Mouse (Mus musculus) urinary bladder, postnatal 36 days (tissue): ENCODE measurements around the gene Capn7.

ENCODE experiments used
- DNase-seq, 2 experiments: peaks; one replicate each; pipeline ENCODE4 v3.0.0; 2022; ENCODE audit warnings: low spot score in 2 of 2, mixed read lengths in 1 of 2

The Capn7 gene

DNA sequence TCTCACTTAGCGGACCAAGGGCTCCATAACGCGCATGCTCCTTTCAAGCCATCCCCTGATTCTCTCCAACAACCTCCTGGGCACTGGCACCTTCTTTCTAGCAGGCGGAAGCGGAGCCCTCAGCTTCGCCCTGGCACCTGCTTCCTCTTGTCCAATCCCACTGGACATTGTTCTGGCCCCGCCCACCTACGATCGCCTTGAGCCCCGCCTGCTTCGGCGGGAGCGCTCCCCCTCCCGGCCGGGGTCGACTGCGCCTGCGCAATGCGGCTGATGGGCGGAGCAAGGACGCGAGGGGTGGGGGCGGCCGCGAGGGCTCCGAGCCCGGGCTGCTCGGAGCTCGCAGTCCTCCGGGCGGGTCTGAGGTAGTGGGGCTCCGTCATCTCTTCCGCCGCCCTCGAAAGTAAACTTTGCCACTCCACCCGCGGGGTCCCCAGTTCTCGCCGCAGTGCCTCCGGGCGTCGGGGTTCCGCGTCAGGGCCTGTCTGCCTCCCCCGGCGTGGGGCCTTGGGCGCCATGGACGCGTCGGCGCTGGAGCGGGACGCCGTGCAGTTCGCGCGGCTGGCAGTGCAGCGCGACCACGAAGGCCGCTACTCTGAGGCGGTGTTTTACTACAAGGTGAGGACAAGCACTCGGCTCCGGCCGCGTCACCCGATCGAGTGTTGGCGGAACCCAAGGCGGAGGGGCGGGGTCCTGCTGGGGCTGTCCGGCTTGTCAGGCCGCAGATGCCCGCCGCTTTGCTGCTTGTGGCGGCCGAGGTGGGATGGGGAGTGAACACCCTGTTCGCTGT, at the start of gene Capn7:
Capn7 (plus strand) TSS at position 270 of the 787 bp plus-strand sequence.
- peak; percentile 96 to 98 for DNase-seq

DNA sequence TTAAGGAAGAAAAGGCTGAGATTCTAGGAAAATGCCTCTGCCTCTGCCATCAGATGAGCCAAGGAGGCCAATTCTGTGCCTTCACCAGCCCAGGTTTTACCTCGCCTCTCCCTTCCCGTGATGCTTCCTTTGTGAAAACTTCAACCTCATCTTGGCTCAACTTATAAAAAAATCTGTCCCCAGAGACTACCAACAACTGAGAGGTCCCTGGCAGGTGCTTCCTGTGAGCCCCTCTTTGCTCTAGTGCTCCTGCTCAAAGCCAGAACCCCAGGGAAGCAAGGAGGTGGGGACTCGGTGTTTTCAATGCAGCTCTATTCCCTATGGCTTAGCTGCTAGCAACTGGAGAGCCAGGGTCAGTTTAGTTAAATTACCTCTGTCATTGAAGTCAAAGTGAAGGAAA, 23.2 kb upstream of the Capn7 start:
- DNase-seq, result no peak

DNA sequence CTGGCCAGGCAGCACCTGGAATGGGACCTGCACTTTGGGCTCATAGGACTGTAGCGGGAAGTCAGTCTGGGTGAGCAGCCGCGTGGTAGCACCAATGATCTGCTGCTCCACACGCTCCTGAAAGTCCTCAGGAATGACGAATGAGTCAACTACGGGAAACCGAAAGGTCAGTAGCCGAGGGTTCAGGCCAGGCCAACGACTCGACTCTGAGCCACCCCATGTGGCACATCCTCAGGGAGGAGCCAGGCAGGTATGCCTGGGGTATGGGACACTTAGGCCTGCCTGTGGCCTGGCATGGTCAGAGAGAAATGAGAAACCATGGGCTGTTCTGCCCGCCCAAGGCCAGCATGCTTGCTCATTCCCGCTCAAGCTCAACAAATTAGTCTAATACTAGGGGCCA, 19.8 kb upstream of the Capn7 start:
- DNase-seq, result no peak

DNA sequence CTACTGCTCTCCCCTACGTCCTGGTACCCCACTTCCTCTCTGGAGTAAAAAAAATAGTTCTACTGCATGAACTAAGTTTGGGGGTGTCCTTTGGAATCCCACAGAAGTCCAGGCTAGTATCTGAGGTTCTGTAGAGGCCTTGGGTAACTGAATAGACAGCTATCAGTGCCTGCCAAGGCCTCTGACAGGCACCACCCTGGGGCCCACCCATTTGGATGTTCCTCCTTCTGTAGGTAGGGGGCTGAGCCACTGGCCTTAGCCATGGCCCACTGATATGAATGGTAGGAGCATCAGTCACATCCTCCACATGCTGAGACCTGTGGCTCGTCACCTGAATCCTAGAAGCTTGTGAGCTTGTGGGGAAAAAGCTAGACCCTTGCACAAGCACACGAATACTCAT, 18.7 kb upstream of the Capn7 start:
- DNase-seq, result no peak

DNA sequence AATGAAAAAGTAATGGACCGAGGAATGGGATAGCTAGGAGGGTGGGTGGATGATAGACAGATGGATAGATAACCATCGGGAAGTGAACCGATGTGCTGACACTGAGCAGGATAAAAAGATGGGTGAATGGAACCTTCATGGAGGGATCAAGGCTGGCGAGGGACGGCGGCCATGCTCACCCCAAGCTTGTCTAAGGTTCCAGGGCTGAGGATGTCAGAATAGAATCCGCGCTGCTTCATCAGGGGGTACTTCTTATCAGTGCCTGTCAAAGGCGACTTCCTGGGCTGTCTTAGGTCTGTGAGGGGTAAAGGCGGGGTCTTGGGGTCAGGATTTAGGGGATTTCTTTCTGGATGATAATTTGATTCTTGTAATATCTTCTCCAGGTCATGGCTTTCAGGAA, 16.9 kb upstream of the Capn7 start:
- DNase-seq, result no peak

DNA sequence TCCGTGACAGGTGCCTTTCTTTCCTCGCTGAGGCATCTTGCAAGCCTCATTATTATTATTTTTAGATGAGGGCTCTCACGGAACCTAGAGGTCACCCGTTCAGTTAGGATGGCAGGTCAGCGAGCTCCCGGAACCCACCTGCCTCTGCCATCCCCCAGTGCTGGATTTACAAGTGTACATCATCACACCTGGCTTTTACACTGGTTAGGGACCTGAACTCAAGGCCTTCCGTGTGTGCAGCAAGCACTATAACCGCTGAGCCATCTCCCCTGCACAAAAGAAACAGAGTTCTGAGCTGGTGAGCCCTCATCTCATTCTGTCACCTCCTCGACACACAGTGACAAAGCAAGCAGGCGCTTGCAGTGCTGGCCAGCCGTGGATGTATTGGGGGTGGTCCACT, 15.3 kb upstream of the Capn7 start:
- DNase-seq, result no peak

DNA sequence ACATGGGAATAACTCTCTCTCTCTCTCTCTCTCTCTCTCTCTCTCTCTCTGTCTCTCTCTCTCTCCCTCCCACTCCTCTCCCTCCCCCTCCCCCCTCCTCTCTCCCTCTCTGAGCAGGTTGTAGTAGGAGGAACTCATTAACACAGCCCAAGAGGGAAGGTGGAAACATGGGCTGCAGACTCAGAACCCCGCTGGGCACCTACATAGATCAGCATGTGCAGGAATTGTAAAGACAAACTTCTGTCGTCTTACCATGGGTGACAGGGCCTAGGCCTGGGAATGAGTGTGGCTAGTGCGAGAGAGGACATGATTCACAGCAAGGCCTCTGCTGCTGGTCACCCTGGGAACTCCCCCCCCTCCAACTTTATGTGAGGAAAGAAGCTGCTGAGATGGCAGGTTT, 14.2 kb upstream of the Capn7 start:
- no peak for DNase-seq

DNA sequence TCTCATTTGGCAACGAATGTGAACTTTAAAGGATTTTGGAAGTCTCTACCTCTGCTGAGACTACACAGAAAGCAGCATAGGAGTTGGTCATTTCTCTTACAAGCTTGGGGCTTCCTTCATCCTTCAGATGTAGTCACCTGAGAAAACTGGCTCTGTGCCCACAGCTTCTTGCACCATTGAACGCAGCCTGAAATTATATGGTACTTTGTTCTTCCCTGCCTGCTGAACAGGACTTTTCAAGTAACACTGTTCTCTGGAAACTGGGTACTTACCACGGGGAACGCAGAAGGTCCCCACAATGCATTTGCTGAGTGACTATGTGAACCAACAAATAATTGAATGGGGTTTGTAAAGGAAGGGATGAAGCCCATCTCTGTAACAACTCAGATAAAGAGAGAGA, 13.2 kb upstream of the Capn7 start:
- DNase-seq, result no peak

DNA sequence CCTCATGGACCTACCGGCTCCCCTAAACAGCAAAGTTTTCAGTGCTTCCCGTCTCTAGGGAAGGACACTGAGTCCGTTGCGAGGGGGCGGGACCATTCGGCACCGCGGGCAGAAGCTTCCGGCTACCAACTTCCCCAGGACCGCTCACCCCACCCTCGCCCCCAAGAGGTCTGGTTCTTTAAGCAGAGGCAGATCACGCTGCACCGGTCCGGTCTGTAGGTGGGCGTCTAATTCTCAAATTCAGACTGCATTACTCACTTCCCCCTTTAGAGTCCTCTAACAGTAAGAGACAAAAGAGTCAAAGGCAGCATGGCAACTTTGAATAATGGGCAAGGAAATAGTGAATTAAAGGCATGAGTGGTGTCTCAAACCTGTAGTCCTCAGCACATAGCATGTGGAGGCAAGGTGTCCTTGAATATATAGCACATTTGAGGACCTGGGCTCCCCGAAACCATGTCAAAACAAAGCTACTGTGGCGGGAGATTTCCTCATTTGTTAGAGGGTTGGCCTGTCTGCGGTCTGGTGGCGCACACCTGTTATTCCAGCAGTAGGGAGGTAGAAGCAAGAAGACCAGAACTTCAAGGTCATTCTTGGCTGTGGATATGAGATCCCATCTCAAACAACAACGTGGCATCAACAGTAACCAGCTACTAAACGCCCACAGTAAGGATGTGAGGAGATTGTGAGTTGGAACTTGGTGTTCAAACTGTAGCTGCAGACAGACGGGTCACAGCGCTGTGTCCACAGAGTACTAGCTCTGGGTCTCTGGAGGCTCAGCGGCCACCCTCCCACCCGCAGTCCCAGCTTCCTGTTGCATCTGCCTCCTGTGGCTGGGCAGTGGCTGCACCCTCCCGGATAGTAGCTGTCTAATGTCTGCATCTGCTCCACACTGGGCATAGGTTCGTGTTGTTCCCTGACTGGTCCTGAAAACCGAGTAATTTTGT, 12.3 kb upstream of the Capn7 start, which contains the start of gene Dnah1:
Dnah1 (minus strand) TSS at position 48 of the 944 bp plus-strand sequence.
- DNase-seq, result peak; percentile 13 to 39

DNA sequence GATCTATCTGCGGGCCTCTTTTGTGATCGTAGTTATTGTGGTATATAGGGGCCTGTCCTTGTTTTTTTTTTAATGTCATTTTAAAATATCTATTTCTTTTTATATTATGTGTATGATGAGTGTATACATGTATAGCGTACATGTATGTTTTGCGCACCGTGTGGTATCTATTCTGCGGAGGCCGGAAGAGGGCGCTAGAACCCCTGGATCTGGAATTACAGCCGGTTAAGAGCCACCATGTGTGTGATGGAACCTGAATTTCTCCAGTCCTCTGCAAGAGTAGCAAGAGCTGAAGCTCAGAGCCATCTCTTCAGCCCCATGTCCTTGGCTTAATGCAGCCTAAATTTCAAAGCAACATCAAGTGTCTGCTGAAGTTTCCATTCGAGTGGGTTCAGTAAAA, 11.6 kb upstream of the Capn7 start:
- no peak for DNase-seq

DNA sequence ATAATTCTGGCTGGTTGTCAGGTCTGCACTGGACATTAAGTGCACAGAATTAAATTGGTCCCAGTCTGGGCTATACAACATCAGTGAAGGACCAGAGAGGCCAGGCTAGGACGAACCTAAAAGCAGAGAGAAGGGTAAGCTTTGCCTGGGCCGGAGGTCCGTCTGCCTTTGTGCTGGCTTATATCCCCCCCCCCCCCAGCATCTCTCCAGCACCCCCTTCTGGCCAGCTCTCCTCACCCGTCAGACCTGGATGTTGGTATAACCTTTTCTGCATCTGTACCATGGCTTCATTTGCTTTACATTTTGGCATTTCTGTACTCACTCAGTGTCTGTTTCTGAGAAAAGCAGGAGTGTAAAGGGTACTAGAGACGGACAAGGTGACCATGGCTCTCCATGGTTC, 10.9 kb upstream of the Capn7 start:
- DNase-seq, result no peak

DNA sequence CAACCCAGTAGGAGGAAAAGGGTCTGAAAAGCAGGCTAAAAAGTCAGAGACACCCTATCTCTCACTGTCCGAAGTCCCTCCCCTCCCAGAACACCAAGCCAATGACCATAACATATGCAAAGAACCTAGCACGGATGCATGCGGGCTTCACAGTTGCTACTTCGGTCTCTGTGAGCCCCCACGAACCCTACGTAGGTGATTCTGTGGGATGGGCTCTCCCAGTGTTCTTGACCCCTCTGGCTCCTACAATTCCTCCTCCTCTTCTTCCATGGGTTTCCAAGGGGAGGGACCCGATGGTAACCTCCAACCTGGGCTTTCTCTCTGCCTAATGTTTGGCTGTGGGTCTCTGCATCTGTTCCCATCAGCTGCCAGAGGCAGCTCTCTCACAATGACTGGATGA, 9.7 kb upstream of the Capn7 start:
- DNase-seq, result no peak

DNA sequence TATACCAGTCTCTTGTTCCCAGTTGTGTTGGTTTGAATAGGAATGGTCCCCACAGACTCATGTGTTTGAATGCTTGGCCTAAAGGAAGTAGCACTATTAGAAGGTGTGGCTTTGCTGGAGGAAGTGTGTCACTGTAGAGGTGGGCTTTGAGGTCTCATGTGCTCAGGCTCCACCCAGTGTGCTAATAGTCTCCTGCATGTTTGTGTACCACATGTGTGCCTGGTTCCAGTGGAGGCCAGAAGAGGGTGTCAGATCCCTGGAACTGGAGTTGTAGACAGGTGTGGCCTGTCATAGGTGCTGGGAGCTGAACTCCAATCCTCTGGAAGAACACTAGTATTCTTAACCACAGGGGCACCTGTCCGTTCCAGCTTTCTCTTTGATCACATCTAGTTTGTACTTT, 9.2 kb upstream of the Capn7 start:
- DNase-seq, result no peak

DNA sequence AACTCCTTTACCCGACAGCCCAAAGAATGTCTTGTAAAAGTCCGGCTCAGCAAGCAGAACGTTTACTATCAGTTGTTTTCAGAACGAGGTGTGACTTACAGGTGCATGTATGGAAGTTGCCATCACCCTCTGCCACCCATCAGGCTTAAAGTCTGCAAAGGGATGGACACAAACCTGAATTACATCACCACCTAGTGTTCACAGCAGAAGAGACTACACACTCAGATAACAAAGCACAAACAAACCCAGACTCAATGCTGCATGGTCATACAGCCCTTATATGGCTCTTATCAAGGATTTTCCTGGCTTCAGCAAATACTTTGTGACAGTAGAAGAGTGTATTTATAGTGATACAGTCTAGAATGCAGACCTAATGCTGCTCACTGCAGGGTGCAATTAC, 8.8 kb upstream of the Capn7 start:
- DNase-seq, result no peak

DNA sequence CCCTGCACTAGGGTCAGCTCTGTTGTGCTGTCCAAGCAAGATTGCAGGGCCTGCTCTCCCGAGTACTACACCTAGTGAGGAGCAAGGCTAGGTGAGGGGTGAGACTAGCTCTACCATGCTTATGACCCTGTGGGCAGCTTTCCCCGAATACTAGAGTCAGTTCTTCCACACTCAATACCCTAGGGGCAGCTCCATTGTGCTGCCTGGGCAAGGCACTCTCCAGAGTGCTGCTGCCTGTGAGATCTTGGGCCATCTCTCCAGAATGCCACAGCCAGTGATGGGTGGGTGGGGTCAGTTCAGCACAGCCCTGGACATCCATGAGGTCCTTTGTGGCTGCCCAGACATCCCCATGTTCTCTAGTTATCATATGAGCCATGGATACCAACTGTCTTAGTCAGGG, 6.7 kb upstream of the Capn7 start:
- no peak for DNase-seq

DNA sequence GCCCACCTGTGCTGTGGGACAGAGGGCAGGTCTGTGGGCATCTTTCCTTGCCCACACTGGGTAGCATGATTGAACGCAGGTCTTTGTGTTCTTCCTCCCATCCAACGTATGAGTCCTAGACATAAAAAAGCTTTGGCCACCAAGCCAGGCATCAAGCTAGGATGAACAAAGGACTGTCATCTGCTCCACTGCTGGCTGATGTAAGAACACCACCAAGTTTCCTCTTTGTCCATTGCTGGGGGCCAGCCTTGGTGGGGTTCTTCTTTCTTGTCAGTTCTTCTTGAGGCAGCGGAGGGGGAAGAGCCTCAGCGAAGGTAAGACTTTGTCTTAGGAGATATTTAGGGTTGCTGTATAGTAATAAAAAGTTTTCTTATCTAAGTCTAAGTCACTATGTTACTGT, 5.5 kb upstream of the Capn7 start:
- DNase-seq, result no peak

DNA sequence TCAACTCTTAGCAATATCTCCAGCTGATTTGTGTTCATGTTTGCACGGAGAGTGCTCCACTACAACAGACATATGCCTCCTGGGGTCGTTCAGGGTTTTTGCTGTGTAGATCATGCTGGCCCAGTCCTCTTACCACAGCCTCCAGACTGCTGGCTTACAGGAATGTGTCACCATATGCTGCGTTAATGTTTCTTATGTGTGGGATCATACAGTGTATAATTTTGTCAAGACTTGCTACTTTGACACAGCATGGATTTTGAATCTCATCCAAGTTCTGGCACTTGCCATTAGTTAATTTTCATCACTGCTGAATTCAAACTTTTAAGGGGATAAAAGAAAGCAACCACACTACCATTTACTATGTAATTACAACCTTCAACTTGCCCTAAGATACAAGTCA, 673 bp upstream of the Capn7 start:
- no peak for DNase-seq

DNA sequence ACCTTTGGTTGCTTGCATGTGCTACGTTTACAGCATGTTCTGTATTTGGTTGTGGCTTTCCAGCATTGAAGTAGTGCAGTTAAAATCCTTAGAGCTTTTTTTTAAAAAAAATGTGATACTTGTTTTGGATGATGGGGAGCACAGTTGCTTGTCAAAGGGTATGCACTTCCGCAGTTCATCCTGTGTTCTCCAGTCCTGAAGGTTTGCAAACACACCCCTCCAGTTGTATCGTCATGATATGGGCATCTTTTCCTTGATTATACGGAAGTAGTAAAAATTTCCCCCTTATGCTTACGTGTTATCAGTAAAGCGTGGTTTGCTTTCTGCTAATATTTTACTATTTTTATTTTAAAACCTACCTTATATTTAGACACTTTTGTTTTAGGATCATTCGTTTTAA, 968 bp downstream of the Capn7 start:
- DNase-seq, result no peak

DNA sequence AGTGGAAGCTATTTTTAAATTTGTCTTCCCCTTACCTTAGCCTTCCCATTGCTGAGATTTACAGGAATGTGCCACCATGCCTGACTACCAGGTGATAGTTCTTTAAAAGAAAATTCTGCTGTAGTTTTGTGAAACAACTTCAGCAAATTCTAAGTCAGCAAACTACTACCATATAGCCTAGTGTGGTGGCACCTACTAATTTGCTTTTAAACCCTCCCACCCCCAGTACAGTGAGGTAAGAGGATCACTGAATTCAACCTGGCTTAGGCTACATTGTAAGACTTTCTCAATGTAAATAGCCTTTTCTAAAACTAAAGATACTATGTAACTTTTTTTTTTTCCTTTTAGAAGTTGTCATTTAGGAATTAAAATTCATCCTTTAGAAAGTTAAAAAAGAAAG, 1.5 kb downstream of the Capn7 start:
- no peak for DNase-seq

DNA sequence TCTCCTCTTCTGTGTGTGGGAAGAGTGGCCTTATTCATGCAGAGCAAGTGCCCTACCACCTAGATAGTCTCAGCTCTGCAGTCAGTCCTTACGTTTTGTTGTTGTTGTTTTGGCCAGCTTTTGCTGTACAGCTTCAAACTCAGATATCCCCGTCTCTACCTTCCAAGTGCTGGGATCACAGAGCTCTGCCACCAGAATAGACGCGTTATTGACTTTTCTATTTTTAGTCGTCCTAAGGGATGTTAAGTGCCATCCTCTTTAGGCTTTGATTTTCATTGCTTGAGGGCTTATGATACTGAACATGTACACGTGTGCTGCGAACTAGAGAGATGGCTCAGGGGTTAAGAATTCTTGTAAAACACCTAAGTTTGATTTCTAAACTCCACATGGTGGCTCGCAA, 6.8 kb downstream of the Capn7 start:
- DNase-seq, result no peak

DNA sequence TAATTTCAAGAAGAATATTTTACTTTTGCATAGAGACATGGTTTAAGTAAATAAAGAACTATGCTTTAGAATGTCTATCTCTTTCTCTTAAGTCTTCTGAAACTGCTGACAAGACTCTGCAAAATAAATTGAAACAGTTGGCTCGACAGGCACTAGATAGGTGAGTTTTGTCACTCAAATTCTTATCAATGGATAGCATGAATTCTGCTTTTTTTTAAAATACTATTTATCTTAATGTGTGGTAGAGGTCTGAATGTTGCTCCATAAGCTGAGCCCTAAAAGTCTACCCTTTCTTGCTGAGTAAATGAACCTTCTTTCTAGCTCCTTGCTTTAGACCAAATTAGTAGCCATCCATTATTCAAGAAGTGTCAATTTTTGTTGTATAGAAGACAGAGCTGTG, 8.9 kb downstream of the Capn7 start:
- DNase-seq, result no peak

DNA sequence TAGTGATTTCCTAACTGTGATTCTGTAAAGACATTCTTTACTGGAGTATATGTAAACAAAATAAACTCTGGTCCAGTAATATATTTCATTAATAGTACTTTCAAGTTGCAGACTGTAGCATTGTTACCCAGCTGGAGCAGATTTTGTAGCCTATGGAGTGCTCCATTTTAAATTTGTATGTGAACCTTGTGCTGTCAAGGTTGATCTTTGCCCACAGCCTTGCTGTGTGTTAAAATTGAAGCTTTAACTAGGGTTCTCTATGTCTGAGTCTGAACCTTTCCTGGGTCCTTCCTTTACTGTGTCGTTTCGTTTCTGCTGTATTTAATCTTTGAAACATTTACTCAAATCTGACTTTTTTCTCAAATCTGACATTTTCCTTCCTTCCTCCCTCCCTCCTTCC, 25.8 kb downstream of the Capn7 start:
- no peak for DNase-seq

DNA sequence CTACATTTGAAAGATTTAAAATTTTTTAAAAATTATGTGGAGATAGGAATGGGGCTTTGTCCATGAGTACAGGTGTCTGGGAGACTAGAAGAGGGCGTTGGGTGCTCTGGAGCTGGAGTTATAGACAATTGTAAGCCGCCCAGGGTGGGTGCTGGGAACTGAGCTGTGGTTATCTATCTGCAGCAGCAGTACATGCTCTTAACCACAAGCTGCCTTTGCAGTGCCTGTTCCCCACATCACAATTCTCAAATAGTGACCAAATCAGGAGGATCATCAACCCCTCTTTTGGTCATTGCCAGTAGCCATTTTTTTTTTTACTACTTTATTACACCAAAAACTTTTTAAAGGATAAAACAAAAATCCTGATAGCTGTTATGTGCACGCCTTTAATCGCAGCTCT, 28.2 kb downstream of the Capn7 start:
- no peak for DNase-seq
